Mouse (Mus musculus): ENCODE data around the gene Car5a.

Gene Car5a

DNA sequence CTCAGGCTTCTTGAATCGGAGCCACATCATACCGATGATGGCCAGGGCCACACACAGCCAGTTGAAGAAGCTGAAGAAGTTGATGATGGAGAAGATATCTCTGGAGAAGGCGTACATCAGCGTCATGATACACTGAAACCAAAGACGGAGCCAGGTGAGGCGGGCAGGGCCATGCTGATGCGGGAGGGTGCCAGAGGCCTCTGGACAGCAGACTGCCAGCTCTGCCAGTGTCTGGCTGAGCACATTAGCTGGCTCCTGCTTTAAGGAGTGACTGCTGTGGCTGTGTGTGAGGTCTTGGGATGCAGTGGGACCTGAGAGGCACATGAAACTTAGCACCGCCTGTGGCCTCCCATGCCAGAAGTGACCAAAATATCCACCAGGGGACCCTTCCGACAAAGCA, 59.7 kb downstream of the Car5a start:
- in situ Hi-C loops (cut with MboI, MseI): loop anchor here (10.0 kb wide), 1 partner anchor 240 kb away; no protein-coding TSS in a partner anchor

DNA sequence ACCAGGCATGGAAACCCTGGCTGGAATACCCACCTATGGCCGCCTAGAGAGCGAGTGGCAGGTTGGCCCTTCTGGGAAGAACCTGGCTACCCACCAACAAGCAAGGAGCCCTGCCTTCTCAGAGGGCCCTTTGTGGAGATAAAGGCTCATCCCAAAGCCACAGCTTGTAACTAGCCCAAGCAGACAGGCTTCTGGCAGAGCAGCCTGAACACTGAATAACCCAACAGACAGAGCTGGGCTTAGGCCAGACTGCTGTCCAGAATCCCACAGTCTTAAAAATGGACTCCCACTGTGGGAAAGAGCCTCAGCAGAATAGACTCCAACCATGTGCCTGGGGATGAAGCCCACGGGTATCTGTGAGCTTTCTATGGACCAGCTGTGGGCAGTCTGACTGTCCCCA, 60.5 kb downstream of the Car5a start:
- in situ Hi-C loops (cut with MboI, MseI): loop anchor here (10.0 kb wide), 1 partner anchor 241 kb away; no protein-coding TSS in a partner anchor

DNA sequence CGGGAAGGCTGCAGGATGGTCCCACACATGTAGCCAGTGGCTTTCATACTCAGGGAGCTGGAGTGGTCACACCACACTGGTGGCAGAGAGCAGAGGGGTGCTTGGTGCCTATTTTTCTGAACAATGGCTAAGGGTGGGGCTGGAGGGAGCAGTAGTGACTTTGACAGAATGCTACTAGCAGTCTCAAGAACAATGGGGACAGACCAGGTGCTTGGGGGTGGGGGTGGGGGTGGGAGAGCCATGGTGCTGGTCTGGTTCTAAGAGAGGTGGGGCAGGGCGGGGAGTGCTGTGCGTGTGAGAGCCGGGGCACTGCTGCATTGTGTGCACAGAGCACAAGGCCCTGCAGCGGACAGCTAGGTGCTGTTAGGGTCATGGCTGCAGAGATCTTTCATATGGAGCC, 62.8 kb downstream of the Car5a start:
- in situ Hi-C loops (cut with MboI, MseI): loop anchor here (10.0 kb wide), 1 partner anchor 243 kb away; no protein-coding TSS in a partner anchor

DNA sequence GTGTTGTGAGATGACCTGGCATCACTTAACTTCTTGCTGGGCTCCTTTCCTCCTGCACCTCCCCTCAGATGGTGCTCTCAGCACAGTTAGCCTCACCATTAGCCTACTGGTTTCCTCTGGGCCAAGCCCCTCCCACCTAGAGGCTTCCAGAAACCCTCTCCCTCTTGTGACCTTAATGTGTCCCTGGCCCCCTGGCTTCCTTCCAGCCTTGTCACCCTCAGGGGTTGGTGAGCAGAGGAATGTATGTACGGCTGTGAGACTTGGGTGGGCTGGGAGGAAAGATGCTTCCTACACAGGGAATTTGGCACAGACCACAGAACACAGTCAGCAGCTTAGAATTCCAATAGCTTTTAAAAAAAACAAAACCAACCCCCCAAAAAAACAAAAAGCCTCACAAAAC, 63.9 kb downstream of the Car5a start:
- in situ Hi-C loops (cut with MboI, MseI): loop anchor here (10.0 kb wide), 1 partner anchor 244 kb away; no protein-coding TSS in a partner anchor

DNA sequence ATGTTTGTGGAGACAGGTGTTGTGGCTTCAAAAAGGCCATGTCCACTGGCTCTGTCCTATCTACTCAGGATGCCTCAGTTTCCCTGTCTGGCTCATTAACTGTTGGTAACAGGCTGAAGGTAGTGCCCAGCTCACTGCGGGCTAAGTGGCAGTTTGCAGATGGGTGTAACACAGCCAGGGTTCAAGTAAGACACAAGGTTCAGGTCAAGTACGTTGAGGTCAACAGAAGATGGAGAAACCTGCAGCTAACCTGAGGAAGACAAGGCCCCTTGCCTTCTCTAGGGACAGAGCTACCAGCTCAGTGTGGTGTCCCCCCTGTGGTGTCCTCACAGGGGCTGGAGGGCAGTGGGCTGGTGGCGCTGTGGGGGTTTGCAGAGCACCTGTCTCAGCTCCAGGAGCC, 65.0 kb downstream of the Car5a start:
- in situ Hi-C loops (cut with MboI, MseI): loop anchor here (10.0 kb wide), 1 partner anchor 245 kb away; no protein-coding TSS in a partner anchor

DNA sequence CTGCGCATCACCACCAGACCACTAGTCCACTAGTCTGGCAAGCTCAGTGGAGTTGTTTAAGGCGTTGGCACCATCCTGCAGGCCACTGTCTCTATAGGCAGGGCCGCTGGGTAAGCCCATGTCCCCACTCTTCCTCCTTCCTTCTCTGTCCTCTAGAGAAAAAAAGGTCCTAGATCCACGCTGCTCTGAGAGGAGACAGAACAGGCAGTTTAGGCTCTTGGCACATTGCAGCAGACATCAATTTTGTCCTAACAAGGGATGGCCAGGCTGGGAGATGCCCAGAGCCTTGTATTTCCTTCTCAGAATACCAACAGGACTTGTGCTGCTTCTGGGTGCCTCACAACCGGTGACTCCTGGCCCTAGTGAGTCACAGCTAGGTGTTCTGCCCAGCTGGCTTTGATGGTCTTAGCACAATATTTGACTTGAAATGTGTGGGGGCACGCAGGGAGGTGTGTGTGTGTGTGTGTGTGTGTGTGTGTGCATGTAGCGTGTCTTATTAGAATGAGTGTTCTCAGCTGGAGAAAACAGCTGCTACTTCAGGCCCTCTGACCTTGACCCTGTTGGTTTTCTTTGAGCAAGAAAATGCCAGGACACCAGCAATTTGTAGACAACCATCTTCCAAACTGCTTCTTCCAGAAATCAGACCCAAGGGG, 66.8 kb downstream of the Car5a start:
- in situ Hi-C loops (cut with MboI, MseI): no loop called here

DNA sequence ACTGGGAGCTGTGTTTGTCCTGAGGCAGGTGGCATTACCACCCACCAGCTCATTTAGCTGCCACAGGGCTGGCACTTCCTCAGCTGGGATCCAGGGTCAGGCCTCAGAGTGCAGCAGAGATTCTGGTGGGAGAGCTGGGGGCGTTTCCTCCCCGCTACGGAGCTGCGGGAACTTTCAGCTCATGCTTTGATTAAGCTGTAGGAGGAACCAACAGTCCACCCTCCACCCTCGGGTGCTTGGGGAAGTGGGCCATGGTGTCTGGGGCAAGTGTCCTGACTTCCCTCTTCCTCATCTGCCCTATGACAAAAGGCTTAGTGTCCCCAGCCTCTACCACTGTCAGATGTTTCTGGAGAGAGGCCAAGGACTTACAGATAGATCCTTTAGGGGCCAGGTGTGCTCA, 67.5 kb downstream of the Car5a start:
- in situ Hi-C loops (cut with MboI, MseI): no loop called here

DNA sequence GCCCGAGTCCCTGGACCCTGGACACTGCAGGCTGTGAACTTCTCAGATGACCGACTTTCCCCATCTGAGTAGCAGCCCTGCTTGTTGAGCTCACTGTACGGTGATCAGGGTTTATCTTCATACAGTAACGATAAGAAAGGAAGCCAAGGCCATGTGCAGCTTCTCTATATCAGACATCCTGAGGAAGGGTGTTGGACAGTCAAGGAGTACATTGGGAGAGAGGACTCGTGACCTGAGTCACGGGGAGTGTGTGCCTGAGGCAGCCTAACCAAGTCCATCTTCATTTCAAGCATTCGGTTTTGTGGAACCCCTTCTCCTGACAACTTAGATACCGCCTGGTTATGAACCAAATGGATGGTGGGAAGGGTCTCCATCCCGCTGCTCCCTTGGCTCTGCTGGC, 69.2 kb downstream of the Car5a start:
- in situ Hi-C loops (cut with MboI, MseI): no loop called here

DNA sequence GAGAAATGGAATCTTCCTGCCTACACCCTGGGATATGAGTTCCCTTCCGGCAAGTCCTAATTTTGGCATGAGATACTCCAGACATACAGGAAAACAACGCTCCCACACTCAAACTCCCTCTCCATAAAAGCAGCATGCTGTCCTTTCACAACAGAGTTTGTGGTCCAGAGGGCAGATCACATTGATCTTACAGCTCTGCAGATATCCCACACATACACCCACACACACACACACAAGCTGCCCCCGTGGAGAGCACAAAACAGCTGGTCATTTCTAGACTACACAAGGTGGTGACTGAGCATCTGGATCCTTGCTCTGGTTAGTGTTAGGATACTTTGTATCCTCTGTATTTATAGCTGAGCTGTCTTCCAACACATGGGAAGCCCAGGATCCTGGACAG, 69.7 kb downstream of the Car5a start:
- in situ Hi-C loops (cut with MboI, MseI): no loop called here

DNA sequence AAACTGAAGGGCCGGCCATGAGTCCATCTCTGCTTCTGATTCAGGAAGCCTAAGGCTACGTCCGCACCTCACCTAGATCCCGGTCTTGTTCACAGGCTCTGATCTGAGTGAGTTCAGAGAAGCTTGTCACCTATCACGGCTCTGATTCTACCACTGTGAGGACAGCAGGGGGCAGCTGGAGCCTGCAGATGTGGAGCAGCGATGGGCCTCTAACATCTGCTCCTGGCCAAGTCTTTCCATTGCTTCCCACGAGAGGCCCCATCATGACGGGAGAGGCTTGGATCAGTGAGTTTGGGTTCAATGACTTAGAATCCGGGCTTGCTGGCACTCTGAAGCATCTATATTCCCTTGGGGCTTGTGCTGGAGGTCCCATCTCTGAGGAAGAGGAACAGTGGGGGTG, 70.7 kb downstream of the Car5a start:
- in situ Hi-C loops (cut with MboI, MseI): no loop called here

DNA sequence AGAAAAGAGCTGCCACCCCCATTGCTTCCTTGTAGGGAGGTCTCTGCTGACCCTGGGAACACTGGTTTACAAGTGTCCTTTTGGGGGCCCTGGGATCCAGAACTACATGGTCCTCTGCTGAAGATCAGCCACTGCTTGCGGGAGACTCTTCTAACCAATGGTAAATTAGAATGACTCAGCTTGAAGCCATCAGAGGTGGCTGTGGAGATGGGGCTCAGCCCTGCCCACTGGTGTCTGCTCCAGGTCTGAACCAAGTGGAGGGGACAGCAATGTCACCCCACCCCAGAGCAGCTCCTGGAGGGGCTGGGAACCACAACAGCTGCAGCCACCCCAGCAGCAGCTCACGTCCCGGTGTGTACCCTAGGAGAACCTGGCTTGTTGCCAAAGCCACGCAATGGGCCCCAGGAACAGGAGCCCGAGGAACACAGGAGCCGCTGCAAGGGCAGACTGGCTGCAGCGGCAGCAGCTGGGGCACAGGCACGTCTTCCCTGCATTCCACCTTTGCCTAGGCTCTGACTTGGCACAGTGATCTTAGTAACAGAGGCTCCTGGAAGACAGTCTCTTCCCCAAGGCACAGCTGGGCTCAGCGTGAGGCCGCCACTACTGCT, 72.8 kb downstream of the Car5a start:
- in situ Hi-C loops (cut with MboI, MseI): no loop called here

DNA sequence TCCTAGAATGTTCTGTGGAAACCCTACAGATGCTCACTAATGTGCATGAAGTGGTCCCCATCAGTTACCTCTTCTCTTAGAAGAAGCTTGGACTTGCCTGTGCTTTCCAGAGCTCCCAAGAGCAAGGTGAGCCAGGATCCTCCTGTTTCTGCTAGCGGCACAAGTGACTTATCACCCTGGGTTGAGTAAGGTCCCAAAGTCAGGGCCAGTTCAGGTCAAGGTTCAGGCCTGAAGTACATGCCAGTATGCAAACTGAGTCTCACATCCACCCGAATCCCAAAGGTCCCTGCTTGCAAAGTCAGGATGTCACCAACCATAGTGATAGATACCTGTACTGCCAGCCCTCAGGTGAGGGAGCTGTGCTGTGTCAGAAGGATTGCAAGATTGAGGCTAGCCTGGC, 74.5 kb downstream of the Car5a start:
- in situ Hi-C loops (cut with MboI, MseI): no loop called here

DNA sequence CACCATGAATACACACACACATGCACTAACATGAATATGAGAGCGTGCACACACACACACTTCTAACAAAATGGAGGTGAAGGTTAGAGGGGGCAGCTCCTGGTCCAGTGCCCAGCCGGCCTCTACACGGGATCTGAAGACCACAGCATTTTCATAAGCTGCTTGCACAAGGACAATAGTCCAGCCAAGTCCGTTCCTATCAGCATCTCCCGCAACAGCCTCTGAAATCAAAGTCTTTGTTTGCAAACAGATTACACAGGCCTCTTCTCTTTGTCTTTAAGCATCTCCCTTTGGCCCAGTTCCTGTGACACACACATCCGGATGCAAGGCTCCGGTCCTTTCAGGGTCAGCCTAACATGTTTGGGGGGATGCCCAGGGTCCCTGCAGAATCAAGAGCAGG, 75.8 kb downstream of the Car5a start:
- in situ Hi-C loops (cut with MboI, MseI): no loop called here

DNA sequence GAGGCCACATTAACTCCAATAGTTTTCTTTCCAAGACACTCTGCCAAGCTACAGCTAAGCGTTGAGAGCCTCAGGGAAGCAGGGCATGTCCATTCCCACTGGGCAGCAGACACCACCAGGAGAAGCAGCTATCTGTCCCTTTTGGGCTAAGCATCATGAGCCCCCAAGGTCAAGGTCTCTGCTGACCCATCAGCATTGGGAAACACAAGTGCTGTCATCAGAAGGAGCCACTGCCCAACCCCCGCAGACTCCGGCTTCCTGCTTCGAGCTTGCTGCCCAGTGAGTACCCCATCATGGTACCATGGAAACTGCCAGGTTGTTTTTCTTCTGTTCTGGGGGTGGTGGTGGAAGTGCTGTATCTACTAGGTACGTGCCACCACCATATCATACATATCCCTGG, 76.5 kb downstream of the Car5a start:
- in situ Hi-C loops (cut with MboI, MseI): no loop called here
